Mouse (Mus musculus) CD8-positive naive resting alpha-beta T cell, adult 57 days (primary cell): ENCODE results near the gene Gm35549. TPM values are rescaled to one million over a fixed set of nuclear protein-coding genes. Genes with fewer than 3 reads are reported as not detected.

Source experiments
- total RNA-seq: library from RNA; stranded (reverse); gene quantifications from one replicate; pipeline ENCODE4 v1.2.4, GENCODE M21; 2023

Gene Gm35549
- not detected for total RNA-seq

DNA sequence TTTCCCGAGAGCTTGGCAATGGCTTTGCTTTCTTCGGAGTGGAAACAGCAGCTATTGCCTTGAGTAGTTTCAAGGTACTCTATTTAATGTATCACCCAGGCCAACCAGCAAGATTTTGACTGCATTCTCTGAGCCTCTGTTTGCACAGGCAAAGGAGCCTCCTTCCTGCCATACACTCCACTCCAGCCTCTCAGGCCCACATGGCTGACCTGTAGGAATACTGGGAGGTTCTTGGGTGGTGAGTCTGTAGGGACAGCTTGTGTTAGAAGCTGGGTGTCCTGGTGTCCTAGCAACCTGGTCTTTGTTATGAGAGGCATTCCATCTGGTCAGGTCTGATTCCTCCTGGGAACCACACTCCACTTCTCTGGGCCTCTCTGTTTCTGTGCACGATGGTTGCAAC lies at the start of gene Gm35549:
Gene Gm35549 (minus strand): TSS at position 276 of the 400 bp plus-strand sequence.

DNA sequence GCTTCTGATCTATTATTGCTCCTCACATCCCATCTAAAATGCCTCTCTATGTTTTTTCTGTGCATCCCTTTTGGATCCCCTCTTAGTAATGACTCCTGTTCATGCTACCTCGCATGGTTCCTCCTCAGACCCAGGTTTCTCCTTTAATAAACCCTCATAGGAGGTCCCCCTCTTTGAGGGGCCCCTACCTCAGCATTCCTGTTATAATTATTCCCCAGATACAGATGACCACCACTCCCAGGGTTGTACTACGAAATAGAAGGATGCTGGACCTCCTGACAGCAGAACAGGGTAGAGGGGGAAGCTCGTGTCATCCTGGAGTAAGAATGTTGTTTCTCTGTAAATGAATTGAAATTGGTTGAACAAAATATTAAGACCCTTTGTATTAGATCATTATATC lies 41.5 kb upstream of the Gm35549 start, which contains the start of gene Zkscan7:
Gene Zkscan7 (plus strand): TSS at position 301 of the 400 bp plus-strand sequence.

DNA sequence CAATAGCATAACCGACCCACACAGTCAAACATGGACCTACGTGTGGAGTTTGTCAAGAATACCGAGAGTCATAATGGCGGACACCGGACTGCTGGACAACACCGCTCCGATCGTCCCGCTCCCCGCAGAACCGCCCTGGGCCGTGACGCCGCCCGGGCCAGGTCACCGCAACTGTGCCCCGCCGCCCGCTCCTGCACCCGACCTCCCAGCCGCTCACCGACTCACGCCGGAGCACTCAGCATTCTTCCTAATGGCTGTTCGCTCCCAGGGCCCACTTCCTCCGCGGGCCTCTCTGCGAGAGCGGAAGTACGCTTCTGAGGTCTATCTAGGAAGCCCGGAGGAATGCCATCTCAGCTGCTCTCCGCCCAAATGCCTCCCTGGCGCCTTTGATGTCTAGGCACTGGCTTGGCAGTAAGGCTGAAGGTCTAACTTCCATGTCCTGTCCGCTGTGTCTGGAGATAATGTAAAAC lies 21.9 kb upstream of the Gm35549 start, which contains the start of gene Zfp445:
Gene Zfp445 (minus strand): TSS at position 310 of the 470 bp plus-strand sequence.

DNA sequence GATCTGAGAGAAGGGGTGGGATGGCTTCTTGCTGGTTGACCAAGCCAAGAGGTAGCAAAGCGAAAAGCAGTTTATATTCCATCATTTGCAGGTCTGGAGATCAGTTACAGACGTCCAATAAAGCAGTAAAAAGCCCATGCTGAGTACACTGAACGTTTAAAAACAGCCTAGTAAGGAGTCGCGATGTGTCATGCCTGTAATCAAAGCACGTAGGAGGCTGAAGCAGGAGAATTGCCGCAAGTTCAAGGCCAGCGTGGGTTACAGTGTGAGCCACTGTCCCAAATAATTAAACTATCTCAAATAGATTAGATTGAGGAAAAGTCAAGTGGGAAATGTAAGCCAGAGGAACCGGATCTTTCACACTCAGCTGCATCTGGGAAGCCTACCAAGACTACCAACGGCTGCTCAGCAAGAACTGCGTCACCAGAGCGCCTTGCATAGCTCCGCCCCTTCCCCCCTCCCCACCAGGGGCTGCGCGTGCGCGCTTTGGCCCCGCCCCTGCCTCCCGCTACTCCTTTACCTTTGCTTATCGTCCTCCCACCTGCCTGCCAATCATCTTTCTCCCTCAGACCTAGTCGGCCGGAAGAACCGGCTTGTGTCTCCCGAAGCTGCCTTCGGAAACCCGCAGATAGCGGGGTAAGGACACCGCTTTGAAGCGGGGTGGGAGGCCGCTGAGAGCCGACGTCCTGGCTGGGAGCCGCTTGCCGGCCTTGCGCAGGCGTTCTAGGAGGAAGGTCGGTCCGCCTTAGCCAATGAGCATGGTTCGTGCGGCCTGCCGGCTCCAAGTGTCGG lies 38.6 kb downstream of the Gm35549 start, which contains the start of gene Tcaim:
Gene Tcaim (plus strand): TSS at position 487 of the 792 bp plus-strand sequence.

Other genes with a start within 250 kb of the Gm35549 start
- gene Topaz1, start 96.7 kb downstream of the Gm35549 start, total RNA-seq: not detected
- gene Tcaim, start 38.5 kb downstream of the Gm35549 start, total RNA-seq: 12.7 TPM
- 129 TPM for gene Zfp445, start 22.0 kb upstream of the Gm35549 start, total RNA-seq
- gene Zkscan7, start 41.6 kb upstream of the Gm35549 start, total RNA-seq: 4.1 TPM
- gene Zfp105, start 79.0 kb upstream of the Gm35549 start, total RNA-seq: not detected
- 31.4 TPM for gene 1110059G10Rik, start 107.0 kb upstream of the Gm35549 start, total RNA-seq
- gene Kif15, start 107.0 kb upstream of the Gm35549 start, total RNA-seq: 1.6 TPM
- gene Tmem42, start 177.3 kb upstream of the Gm35549 start, total RNA-seq: 28.6 TPM
- gene Tgm4, start 190.7 kb upstream of the Gm35549 start, total RNA-seq: 1.8 TPM